Mouse (Mus musculus): ENCODE results near the gene Timm44. TPM values are rescaled to one million over a fixed set of nuclear protein-coding genes. Genes with fewer than 3 reads are reported as not detected.

The Timm44 gene
- polyA plus RNA-seq, 1 experiment from 2014 or later: 85.0 TPM

- Histone ChIP-seq H3K27ac (replicated peaks in 1 of 2; ENCODE audit: control insufficient read depth in 1 of 2, insufficient read depth in 1 of 2, low read depth in 2 of 2, low read length in 2 of 2) (no peak overlapping the region), H3K4me3 (ENCODE audit: control insufficient read depth in 1 of 2, insufficient read depth in 1 of 2, low read depth in 1 of 2, low read length in 2 of 2) (no peak overlapping the region), H3K27me3 (ENCODE audit: control insufficient read depth, insufficient read depth, low read length) (peaks cover 35% of the 10 kb centered on the region; the same call in 1 of the 2 replicates), H3K36me3 (ENCODE audit: control insufficient read depth, insufficient read depth, low read length) (no peaks in the 10 kb centered on the region), H3K4me2 (ENCODE audit: low read length) (no peak overlapping the region), H3K9me3 (ENCODE audit: control insufficient read depth, low read length) (no peaks in the 10 kb centered on the region), H3K4me1 (ENCODE audit: control insufficient read depth in 2 of 2, insufficient read depth in 2 of 2, low read length in 2 of 2) (peaks cover 3 to 6% of the 10 kb centered on the region in 2 experiments; a peak in 3 of 4 replicates), H3K9ac (ENCODE audit: low read length) (no peak overlapping the region)
- WGBS: 52% methylated on average over 5 of the region's 5 CpGs
- ATAC-seq (ENCODE audit: insufficient number of reproducible peaks, insufficient read depth, low FRiP score, low read depth): no peak
Measured at GRCm38 (mm10) chr8:4229784-4230183, 45.9 kb downstream of the Timm44 start.

DNA sequence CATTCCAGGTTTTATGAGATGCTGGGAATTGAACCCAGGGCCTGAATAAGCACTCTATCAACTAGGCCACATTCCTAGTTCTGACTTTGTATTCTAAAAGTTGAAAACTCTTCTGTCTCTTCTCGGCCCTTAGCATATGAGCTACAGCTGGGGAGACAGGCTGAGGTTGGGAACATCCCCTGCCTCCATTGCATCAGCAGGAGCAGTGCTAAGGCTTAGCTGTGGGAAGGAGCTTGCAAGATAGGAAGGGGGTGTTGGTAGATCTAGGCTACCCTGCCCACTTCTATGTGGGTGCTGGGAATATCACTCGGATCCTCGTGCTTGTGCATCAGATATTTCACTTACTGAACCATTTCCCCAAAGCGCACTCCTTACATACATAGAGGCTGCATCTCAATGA lies 47.8 kb downstream of the Timm44 start:
- Histone ChIP-seq H3K4me2 (ENCODE audit: low read length) (no peak overlapping the region), H3K4me1 (ENCODE audit: control insufficient read depth in 2 of 2, insufficient read depth in 2 of 2, low read length in 2 of 2) (peaks cover 3 to 6% of the 10 kb centered on the region in 2 experiments; a peak in 3 of 4 replicates), H3K27ac (replicated peaks in 1 of 2; ENCODE audit: control insufficient read depth in 1 of 2, insufficient read depth in 1 of 2, low read depth in 2 of 2, low read length in 2 of 2) (no peak overlapping the region), H3K27me3 (ENCODE audit: control insufficient read depth, insufficient read depth, low read length) (peaks cover 38% of the 10 kb centered on the region; the same call in 1 of the 2 replicates), H3K9ac (ENCODE audit: low read length) (no peak overlapping the region), H3K9me3 (ENCODE audit: control insufficient read depth, low read length) (no peaks in the 10 kb centered on the region), H3K4me3 (ENCODE audit: control insufficient read depth in 1 of 2, insufficient read depth in 1 of 2, low read depth in 1 of 2, low read length in 2 of 2) (no peak overlapping the region), H3K36me3 (ENCODE audit: control insufficient read depth, insufficient read depth, low read length) (no peaks in the 10 kb centered on the region)
- no peak for ATAC-seq (ENCODE audit: insufficient number of reproducible peaks, insufficient read depth, low FRiP score, low read depth)
- 79% methylated on average over 4 of the region's 4 CpGs for WGBS

DNA sequence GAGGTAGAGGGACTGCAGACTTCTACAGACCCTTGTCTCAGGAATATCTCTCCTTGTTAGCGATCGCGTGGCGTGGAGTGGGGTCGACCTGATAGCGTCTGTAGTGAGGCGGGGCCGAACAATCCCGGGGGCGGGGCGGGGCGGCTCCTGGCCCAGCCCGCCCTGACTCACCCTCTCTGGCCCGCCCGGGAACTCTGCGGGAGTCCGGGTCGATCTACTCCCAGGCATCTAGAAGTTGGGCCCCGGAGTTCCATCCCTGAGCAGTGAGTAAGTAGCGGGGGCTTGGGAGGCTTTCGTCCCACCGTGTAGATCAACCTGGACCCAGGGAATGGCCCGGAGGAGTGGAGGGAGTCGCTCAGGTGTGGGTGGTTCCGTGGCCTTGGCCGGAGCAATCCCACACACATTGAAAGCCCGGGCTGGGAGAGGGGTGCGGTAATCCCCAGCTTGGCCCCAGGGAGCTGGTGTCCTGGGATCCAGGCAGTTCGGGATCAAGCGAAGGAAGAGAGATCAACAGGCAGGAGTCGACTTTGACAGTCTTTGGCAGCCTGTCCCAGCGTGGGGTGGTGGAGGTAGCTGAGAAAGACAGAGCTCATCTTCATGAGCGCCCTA lies 48.9 kb downstream of the Timm44 start, which contains the start of gene Lrrc8e:
TSS of gene Lrrc8e (plus strand) at position 89 of the 609 bp plus-strand sequence.
- Histone ChIP-seq H3K36me3 (ENCODE audit: control insufficient read depth, insufficient read depth, low read length) (no peaks in the 10 kb centered on the region), H3K4me3 (ENCODE audit: control insufficient read depth in 1 of 2, insufficient read depth in 1 of 2, low read depth in 1 of 2, low read length in 2 of 2) (peak within 1 kb of the TSS; percentile 17 to 21; a peak in 3 of 4 replicates), H3K4me1 (ENCODE audit: control insufficient read depth in 2 of 2, insufficient read depth in 2 of 2, low read length in 2 of 2) (peaks cover 3 to 6% of the 10 kb centered on the region in 2 experiments; a peak in 3 of 4 replicates), H3K4me2 (ENCODE audit: low read length) (peak within 1 kb of the TSS; percentile 58), H3K9ac (ENCODE audit: low read length) (no peak within 1 kb of the TSS), H3K9me3 (ENCODE audit: control insufficient read depth, low read length) (no peaks in the 10 kb centered on the region), H3K27me3 (ENCODE audit: control insufficient read depth, insufficient read depth, low read length) (peaks cover 38% of the 10 kb centered on the region; the same call in 1 of the 2 replicates), H3K27ac (replicated peaks in 1 of 2; ENCODE audit: control insufficient read depth in 1 of 2, insufficient read depth in 1 of 2, low read depth in 2 of 2, low read length in 2 of 2) (no peak within 1 kb of the TSS)
- ATAC-seq (ENCODE audit: insufficient number of reproducible peaks, insufficient read depth, low FRiP score, low read depth): peak; percentile 25; the same call in 1 of the 2 replicates
- 2% methylated on average over 33 of the region's 33 CpGs for WGBS

DNA sequence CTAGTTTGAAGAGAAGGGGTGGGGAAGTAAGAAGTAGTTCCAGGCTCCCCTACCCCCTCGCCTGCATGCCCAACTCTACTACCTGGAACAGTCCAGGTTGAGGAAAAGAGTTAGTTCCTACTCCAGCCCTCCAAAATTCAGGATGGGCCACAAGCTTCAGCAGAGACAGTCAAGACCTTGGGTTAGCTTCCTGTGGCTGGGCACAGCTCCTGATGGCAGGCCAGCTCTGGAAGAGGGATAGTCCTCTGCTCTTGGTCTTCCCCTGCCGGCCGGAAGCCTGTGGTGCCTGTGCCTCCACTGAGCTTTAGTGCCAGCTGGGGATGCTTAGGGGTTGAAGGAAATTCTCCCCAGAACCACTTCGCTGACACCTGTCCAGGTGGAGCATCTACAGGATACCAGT lies 49.4 kb downstream of the Timm44 start:
- no peaks in the 10 kb centered on the region for H3K9me3 ChIP-seq (ENCODE audit: control insufficient read depth, low read length)
- H3K4me2 ChIP-seq (ENCODE audit: low read length): peak overlapping the region; percentile 58
- peak overlapping the region; percentile 17 to 21; a peak in 2 of 4 replicates for H3K4me3 ChIP-seq (ENCODE audit: control insufficient read depth in 1 of 2, insufficient read depth in 1 of 2, low read depth in 1 of 2, low read length in 2 of 2)
- 27% methylated on average over 4 of the region's 4 CpGs for WGBS
- H3K36me3 ChIP-seq (ENCODE audit: control insufficient read depth, insufficient read depth, low read length): no peaks in the 10 kb centered on the region
- no peak for ATAC-seq (ENCODE audit: insufficient number of reproducible peaks, insufficient read depth, low FRiP score, low read depth)
- peaks cover 38% of the 10 kb centered on the region; the same call in 1 of the 2 replicates for H3K27me3 ChIP-seq (ENCODE audit: control insufficient read depth, insufficient read depth, low read length)
- peaks cover 3 to 6% of the 10 kb centered on the region in 2 experiments; a peak in 3 of 4 replicates for H3K4me1 ChIP-seq (ENCODE audit: control insufficient read depth in 2 of 2, insufficient read depth in 2 of 2, low read length in 2 of 2)
- H3K9ac ChIP-seq (ENCODE audit: low read length): no peak overlapping the region
- H3K27ac ChIP-seq (replicated peaks in 1 of 2; ENCODE audit: control insufficient read depth in 1 of 2, insufficient read depth in 1 of 2, low read depth in 2 of 2, low read length in 2 of 2): no peak overlapping the region

GRCm38 (mm10) chr8:4222059-4222458 lies 53.7 kb downstream of the Timm44 start:
- Histone ChIP-seq H3K9ac (ENCODE audit: low read length) (no peak overlapping the region), H3K27ac (replicated peaks in 1 of 2; ENCODE audit: control insufficient read depth in 1 of 2, insufficient read depth in 1 of 2, low read depth in 2 of 2, low read length in 2 of 2) (no peak overlapping the region), H3K36me3 (ENCODE audit: control insufficient read depth, insufficient read depth, low read length) (no peaks in the 10 kb centered on the region), H3K9me3 (ENCODE audit: control insufficient read depth, low read length) (no peaks in the 10 kb centered on the region), H3K4me2 (ENCODE audit: low read length) (no peak overlapping the region), H3K4me1 (ENCODE audit: control insufficient read depth in 2 of 2, insufficient read depth in 2 of 2, low read length in 2 of 2) (peaks cover 3 to 6% of the 10 kb centered on the region in 2 experiments; a peak in 3 of 4 replicates), H3K27me3 (ENCODE audit: control insufficient read depth, insufficient read depth, low read length) (peaks cover 37% of the 10 kb centered on the region), H3K4me3 (ENCODE audit: control insufficient read depth in 1 of 2, insufficient read depth in 1 of 2, low read depth in 1 of 2, low read length in 2 of 2) (no peak overlapping the region)
- no peak for ATAC-seq (ENCODE audit: insufficient number of reproducible peaks, insufficient read depth, low FRiP score, low read depth)

DNA sequence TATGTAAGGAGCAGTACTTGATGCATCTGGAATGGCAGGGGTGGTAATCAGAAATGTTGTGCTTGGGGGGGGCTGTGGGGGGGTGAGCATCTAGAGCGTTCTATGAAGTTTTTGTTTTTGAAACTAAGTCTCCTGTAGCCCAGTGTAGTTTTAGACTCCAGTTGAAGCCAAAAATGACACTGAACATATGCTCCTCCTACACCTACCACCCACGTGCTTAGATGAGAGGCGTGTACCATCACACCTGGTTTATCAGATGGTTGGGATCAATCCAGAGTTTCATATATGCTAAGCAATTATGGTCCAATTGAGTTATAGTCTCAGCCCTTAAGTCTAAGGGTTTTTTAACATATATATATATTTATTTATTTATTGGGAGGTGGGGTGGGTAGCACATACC lies 56.1 kb downstream of the Timm44 start:
- no peaks in the 10 kb centered on the region for H3K9me3 ChIP-seq (ENCODE audit: control insufficient read depth, low read length)
- no peak overlapping the region for H3K27ac ChIP-seq (replicated peaks in 1 of 2; ENCODE audit: control insufficient read depth in 1 of 2, insufficient read depth in 1 of 2, low read depth in 2 of 2, low read length in 2 of 2)
- peaks cover 0 to 3% of the 10 kb centered on the region in 2 experiments; a peak in 2 of 4 replicates for H3K4me1 ChIP-seq (ENCODE audit: control insufficient read depth in 2 of 2, insufficient read depth in 2 of 2, low read length in 2 of 2)
- H3K27me3 ChIP-seq (ENCODE audit: control insufficient read depth, insufficient read depth, low read length): peaks cover 45% of the 10 kb centered on the region
- ATAC-seq (ENCODE audit: insufficient number of reproducible peaks, insufficient read depth, low FRiP score, low read depth): no peak
- no peak overlapping the region for H3K9ac ChIP-seq (ENCODE audit: low read length)
- 84% methylated on average over 3 of the region's 3 CpGs for WGBS
- H3K36me3 ChIP-seq (ENCODE audit: control insufficient read depth, insufficient read depth, low read length): no peaks in the 10 kb centered on the region
- no peak overlapping the region for H3K4me2 ChIP-seq (ENCODE audit: low read length)
- H3K4me3 ChIP-seq (ENCODE audit: control insufficient read depth in 1 of 2, insufficient read depth in 1 of 2, low read depth in 1 of 2, low read length in 2 of 2): no peak overlapping the region

DNA sequence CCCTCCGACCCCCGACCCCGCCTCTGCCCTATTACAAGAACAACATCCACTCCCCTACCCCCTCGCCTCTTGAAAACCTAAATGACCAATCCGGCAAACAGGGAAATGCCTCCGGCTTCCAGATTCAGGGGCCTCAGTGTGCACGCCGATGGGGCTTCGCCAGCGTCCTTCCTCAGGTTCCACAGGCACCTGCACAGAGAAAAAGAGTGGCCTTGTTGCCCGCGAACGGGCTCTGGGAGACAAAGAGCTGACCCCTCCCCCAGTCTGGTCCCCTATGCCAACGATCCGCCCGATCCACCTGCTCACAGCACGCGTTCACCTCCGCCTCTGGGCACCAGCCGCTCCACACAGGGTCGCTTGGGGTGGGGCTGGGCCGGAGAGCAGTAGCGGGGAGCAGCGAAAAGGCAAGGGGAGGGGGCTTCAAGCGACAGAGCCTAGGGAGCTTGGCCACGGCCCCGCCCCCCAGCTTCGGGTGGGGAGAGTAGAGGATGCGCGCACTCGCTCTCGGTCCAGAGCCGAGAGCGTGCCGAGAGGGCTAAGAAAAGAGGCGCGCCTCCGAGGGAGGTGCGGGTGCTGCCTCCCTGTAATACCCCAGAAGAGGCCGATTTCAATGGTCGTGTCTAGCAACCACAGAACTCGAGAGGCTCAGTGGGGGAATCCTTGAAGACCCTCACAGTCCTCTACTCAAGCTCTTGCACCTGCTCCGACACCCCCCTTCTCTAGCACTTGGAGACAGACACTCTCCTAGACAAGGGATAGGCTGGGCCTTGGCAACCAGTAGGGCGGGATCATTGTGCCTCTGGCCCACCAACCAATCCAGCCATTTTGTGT lies 58.7 kb downstream of the Timm44 start, which contains the start of gene Prr36:
TSS of gene Prr36 (minus strand) at position 669 of the 831 bp plus-strand sequence.
- H3K27me3 ChIP-seq (ENCODE audit: control insufficient read depth, insufficient read depth, low read length): peaks cover 56% of the 10 kb centered on the region
- H3K27ac ChIP-seq (replicated peaks in 1 of 2; ENCODE audit: control insufficient read depth in 1 of 2, insufficient read depth in 1 of 2, low read depth in 2 of 2, low read length in 2 of 2): no peak within 1 kb of the TSS
- peak within 1 kb of the TSS; percentile 93 for H3K4me2 ChIP-seq (ENCODE audit: low read length)
- H3K9ac ChIP-seq (ENCODE audit: low read length): peak within 1 kb of the TSS; percentile 62
- WGBS: 2% methylated on average over 44 of the region's 44 CpGs
- peak within 1 kb of the TSS; percentile 52 to 59 for H3K4me3 ChIP-seq (ENCODE audit: control insufficient read depth in 1 of 2, insufficient read depth in 1 of 2, low read depth in 1 of 2, low read length in 2 of 2)
- H3K36me3 ChIP-seq (ENCODE audit: control insufficient read depth, insufficient read depth, low read length): no peaks in the 10 kb centered on the region
- ATAC-seq (ENCODE audit: insufficient number of reproducible peaks, insufficient read depth, low FRiP score, low read depth): 0 out of 2 replicates have a peak, but pooled peaks have one; percentile 14
- H3K4me1 ChIP-seq (ENCODE audit: control insufficient read depth in 2 of 2, insufficient read depth in 2 of 2, low read length in 2 of 2): peaks cover 13 to 21% of the 10 kb centered on the region in 2 experiments
- no peaks in the 10 kb centered on the region for H3K9me3 ChIP-seq (ENCODE audit: control insufficient read depth, low read length)
